Mouse (Mus musculus): ENCODE measurements around the gene Kctd21.
A peak's percentile ranks its signal among the peaks of the same experiment; 100 is the strongest.

Gene Kctd21

GRCm38 (mm10) chr7:97349438-97349837 lies 17.3 kb downstream of the Kctd21 start:
- DNase-seq = no peak

DNA sequence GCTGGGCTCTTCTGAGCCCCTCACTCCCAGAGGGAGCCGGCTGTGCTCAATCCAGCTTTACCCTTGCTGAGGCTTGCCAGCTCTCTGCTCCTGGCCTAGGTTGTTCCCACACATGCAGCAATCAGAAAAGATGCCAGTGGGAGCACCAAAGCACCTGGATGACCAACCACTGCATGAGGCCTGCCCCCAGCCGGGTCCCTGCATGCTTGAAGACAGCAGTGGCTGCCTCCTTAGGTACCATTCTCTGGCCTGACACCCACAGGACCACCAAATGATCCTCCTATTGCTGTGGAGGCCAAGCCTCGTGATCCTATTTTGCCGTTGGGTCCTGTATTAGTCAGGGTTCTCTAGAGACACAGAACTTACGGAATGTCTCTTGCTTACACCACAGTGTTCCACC lies 18.8 kb downstream of the Kctd21 start:
- no peak for DNase-seq

GRCm38 (mm10) chr7:97351792-97352513 lies 19.8 kb downstream of the Kctd21 start:
- DNase-seq = no peak

- DNase-seq = no peak
Measured at GRCm38 (mm10) chr7:97353356-97353755, 21.2 kb downstream of the Kctd21 start.

DNA sequence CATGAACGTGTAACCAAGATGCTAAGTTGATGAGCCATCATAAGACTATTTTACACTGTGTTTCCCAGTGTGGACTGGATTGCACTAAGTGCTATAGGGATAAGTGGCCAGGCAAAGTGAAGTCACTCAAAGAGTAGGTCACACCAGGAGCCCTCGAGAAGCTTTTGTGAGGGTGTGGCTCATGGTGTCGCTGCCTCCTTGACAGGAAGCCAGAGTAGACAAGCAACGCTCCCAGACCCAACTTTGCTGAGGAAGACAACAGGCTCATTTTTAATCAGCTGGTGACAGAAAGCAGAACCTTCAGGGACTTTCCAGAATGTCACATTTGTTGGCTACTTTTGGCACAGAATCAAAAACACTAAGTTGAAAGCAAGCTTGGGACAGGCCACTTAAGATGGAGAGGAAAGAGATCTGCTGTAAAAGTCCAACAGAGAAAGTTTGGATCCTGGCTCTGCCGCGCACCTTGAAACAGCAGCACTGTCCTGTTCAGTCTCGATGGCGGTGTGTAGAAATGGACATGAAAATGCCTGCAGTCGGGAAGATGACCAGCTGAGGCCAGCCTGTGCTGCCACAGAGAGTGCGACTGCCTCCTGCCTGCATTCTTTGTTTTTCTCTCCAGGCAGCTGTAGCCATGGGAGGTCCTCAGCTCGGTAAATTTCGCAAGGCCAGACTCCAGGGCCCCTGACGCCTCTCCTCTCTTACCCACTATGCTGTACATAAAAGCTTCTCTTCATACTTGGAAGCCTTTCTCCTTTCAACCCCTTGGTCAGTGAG lies 23.1 kb downstream of the Kctd21 start:
- peak; percentile 31 to 39 for DNase-seq

DNA sequence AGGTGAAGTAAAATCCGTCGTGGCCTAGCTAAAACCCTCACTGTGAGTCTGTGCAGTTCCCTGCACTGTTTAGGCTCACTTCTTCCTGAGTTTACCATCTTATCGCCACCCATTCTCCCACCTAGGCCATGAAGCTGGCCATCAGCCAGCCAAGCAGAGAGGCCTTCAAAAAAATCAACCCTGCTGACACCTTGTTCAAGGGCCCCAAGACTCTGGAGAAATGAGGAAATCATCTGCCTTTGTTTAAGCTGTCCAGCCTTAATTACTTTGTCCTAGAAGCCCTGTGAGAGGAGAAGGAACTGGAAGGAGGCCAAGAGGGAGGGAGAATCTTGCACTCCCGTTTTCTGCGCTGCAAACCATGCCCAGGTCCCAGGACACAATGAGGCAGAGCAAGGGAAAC lies 24.1 kb downstream of the Kctd21 start:
- no peak for DNase-seq

DNA sequence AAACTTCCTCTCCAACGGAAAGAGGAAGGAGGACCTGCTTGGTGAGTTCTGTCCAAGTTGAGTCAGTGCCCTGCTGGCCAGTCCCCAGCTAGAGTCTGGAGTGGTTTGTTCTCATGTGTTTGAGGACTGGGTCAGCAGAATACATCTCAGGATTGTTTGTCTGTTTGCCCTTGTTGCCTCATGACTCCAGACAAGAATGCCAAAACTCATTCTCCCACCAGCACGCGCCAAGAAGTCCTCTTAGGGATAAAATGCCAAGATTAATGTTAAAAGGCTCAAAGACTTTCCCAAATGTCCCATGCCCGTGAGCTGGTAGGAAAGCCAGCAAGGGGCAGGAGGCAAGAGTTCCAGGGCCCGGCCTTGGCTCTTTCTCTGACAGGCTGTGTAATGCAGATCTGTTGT lies 24.7 kb downstream of the Kctd21 start:
- DNase-seq = no peak

DNA sequence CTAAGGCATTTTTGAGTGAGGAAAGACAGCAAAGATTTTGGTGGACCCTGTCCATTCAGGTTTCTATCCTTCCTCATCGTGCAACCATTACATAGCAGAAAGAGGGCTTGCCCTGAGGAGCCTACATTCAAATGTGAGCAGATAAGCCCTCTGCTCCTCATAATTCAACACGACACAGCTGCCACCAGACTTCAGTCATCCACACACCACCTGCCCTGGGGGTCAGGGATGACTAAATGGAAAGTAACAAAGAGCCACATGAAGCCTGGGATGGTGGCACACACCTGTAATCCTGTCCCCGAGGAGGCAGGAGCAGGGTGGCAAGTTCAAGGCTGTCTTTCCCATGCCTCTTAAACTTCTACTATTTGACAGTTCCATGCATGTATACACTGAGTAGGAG lies 25.7 kb downstream of the Kctd21 start:
- no peak for DNase-seq

GRCm38 (mm10) chr7:97358347-97358746 lies 26.2 kb downstream of the Kctd21 start:
- DNase-seq = no peak

DNA sequence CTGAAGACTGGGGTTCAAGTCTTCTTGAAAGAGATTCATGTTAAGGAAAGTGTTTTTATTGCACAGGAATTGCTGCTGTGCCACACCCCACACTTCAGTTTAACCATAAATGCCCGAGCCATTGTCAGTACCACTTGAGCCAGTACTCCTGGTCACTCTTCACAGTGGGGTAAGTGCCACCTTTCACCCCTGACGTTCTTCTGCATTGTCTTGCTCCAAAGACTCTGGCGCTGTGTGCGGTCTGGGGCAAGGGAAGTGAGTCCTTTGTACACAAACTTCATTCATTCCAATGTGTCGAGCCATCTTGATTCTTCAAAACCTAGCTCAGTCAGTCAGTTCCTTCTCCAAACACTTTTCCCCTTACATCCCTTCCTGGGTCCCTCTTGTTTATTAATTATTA lies 28.0 kb downstream of the Kctd21 start:
- no peak for DNase-seq

DNA sequence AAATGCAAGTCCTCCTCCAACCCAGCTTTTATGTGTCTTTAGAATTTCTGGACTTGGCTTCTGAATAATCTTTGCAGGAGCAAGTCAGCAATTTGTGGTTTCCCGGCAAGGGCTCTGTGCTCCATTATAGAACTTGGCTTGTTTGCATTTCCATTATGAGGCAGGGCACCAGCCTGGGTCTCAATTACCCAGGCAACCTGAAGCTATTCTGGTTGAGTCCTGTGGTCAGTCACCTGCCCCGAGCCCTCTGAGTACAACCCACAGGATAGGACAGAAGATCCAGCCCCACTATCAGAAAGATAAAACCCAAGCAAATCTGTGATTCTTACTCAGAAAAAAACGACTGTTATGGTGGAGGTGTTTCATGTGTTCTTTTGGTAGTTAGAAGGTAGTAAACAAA lies 28.8 kb downstream of the Kctd21 start:
- DNase-seq = no peak

DNA sequence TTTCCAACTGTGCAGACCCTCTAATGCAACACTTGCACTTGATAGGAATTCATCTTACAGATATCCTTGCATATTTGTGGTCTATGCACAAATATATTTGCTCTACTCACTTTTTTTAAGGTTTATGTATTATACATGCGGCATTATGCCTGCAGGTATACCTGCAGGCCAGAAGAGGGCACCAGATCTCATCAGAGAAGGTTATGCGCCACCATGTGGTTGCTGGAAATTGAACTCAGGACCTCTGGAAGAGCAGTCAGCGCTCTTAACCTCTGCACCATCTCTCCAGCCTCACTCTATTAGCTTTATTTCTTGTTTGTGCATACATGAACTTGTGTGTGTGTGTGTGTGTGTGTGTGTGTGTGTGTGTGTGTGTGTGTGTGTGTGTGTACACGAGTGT lies 29.3 kb downstream of the Kctd21 start:
- peak; percentile 68 to 72 for DNase-seq

DNA sequence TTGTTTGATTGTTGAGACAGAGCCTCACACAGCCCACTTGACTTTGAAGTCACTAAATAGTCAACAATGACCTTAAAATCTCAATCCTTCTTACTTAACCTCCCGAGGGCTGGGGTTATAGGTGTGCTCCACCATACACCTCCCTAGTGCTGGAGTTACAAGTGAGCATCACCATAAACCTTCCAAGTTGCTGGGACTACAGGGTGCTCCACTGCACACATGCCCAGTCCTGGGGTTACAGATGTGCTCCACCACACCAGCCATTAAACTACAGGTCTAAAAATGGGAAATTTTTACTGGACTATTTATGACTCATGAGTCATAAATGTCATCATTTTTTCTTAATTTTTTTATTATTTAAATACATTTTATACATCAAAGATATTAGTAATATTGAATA lies 33.8 kb downstream of the Kctd21 start:
- no peak for DNase-seq

- no peak for DNase-seq
Measured at GRCm38 (mm10) chr7:97375101-97375500, 43.0 kb downstream of the Kctd21 start.

DNA sequence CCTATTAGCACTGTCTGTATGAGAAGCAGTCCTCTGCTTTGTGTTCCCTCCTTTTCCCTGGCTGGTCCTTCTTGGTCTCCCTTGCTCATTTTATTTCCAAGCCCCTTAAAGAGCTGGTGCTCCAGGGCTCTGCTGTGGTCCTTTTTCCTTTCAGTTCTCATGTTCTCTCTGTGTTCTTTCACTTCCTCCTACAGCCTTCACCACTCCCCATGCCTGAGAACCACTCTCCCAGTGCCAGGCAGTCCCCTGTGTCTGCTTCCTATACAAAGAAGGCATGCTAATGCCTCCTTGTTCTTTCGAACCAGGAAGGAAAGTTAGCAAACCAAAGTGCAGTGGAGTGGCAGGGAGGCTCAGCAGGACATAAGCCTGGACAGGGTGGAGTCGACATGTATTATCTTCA lies 43.8 kb downstream of the Kctd21 start:
- DNase-seq = peak; percentile 9 to 31

GRCm38 (mm10) chr7:97379304-97379703 lies 47.2 kb downstream of the Kctd21 start:
- DNase-seq = no peak

- DNase-seq = no peak
Measured at GRCm38 (mm10) chr7:97380500-97381123, 48.5 kb downstream of the Kctd21 start.

DNA sequence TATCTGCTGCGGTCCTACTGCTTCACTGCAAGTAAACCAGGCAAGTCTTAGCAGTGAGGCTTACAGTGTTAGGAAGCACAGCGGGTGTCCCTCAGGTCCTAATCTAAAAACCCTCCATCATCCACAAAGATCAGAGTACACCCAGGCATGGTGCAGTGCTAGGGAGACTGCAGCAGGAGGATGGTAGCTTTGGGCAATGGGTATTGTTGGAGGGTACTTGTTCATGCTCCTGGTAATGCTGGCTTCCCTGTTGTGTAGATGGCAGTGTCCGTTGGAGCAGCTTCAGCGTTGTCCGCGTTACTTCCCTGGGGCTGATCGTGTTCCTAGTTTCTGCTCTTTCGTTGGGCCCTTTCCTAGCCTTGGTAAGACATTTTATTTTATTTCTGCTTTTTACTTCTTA lies 50.5 kb downstream of the Kctd21 start:
- DNase-seq = no peak

GRCm38 (mm10) chr7:97383496-97384132 lies 51.5 kb downstream of the Kctd21 start:
- DNase-seq = peak; percentile 7 to 11

GRCm38 (mm10) chr7:97386106-97386805 lies 54.1 kb downstream of the Kctd21 start:
- DNase-seq = no peak

- DNase-seq = no peak
Measured at GRCm38 (mm10) chr7:97386806-97387370, 54.8 kb downstream of the Kctd21 start.

DNA sequence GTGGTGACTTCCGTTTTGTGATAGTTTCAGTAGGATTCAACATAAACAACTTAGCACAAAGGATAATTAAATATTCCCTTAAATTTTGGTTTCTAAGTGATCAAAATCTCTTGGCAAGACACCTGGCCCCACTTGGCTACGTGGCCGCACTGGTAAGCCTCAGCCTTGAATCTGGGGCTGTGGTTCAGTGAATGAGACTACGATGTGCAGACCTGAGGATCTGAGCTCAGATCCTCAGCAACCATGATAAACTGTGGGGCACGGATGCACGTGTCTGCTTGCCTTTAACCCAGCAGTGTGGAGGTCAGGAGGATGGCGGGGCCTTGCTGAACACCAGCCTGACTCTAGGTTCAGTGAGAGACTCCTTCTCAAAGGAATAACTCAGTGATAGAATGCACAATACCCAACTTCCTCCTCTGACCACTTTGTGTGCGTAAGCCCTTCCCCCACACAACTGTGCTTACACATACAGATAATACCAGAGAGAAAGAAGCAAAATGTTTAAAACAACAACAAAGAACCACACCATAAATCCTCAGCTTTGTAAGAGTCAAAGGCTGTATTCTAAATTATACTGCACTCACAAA lies 55.5 kb downstream of the Kctd21 start:
- DNase-seq = no peak
